Mouse (Mus musculus) right cerebral cortex, adult 18-20 months (tissue): Measurements from ENCODE around the gene Nufip2.
"Not testable (repeated sequence)": the region's sequence is repeated elsewhere in the genome, so short reads cannot be mapped to it uniquely, and the experiment has no call there.

Experiments
- DNase-seq: peaks from one replicate; pipeline ENCODE4 v3.0.0; 2022; ENCODE audit warnings: mixed read lengths

Nufip2 gene

GRCm38 (mm10) chr11:77713736-77714135, 27.8 kb downstream of the Nufip2 start:
- DNase-seq: no peak

- DNase-seq: no peak
These were observed 33.1 kb downstream of the Nufip2 start for GRCm38 (mm10) chr11:77719055-77719454.

- DNase-seq: no peak
These were observed 35.4 kb downstream of the Nufip2 start for GRCm38 (mm10) chr11:77721389-77721788.

- no peak for DNase-seq
These were observed 38.8 kb downstream of the Nufip2 start for GRCm38 (mm10) chr11:77724766-77725165.

- DNase-seq: no peak
These were observed 39.2 kb downstream of the Nufip2 start, which contains the start of gene Cryba1 for GRCm38 (mm10) chr11:77725183-77725582. Gene Cryba1 (minus strand): TSS chr11:77725283.

- no peak for DNase-seq
These were observed 42.6 kb downstream of the Nufip2 start for GRCm38 (mm10) chr11:77728587-77728986.

GRCm38 (mm10) chr11:77737289-77737688, 51.3 kb downstream of the Nufip2 start:
- DNase-seq: peak; percentile 78

GRCm38 (mm10) chr11:77738555-77738954, 52.6 kb downstream of the Nufip2 start:
- no peak for DNase-seq

- DNase-seq: peak; percentile 22
These were observed 58.0 kb downstream of the Nufip2 start for GRCm38 (mm10) chr11:77743966-77744365.

GRCm38 (mm10) chr11:77746652-77747051, 60.7 kb downstream of the Nufip2 start:
- no peak for DNase-seq

GRCm38 (mm10) chr11:77747103-77747502, 61.1 kb downstream of the Nufip2 start:
- DNase-seq: not testable (repeated sequence)

- no peak for DNase-seq
These were observed 63.0 kb downstream of the Nufip2 start for GRCm38 (mm10) chr11:77748996-77749395.

- no peak for DNase-seq
These were observed 66.6 kb downstream of the Nufip2 start for GRCm38 (mm10) chr11:77752525-77752924.

GRCm38 (mm10) chr11:77753469-77753868, 67.5 kb downstream of the Nufip2 start:
- no peak for DNase-seq

- no peak for DNase-seq
These were observed 74.1 kb downstream of the Nufip2 start for GRCm38 (mm10) chr11:77760031-77760430.

- DNase-seq: peak; percentile 79
These were observed 77.1 kb downstream of the Nufip2 start, which contains the start of gene Myo18a for GRCm38 (mm10) chr11:77762783-77763672. Gene Myo18a (plus strand): TSS chr11:77763246.

- peak; percentile 47 for DNase-seq
These were observed 77.9 kb downstream of the Nufip2 start for GRCm38 (mm10) chr11:77763673-77764340.

- DNase-seq: peak; percentile 59
These were observed 78.9 kb downstream of the Nufip2 start for GRCm38 (mm10) chr11:77764694-77765458.

GRCm38 (mm10) chr11:77765459-77765777, 79.5 kb downstream of the Nufip2 start:
- no peak for DNase-seq

- peak; percentile 72 for DNase-seq
These were observed 80.5 kb downstream of the Nufip2 start for GRCm38 (mm10) chr11:77766351-77767001.

- DNase-seq: no peak
These were observed 83.5 kb downstream of the Nufip2 start for GRCm38 (mm10) chr11:77769496-77769895.

- DNase-seq: no peak
These were observed 84.4 kb downstream of the Nufip2 start for GRCm38 (mm10) chr11:77770346-77770745.
